Mouse (Mus musculus) heart, postnatal 36 days (tissue): Measurements from ENCODE around the gene Ifitm2. TPM values are rescaled to one million over a fixed set of nuclear protein-coding genes. Genes with fewer than 3 reads are reported as not detected.
A peak's percentile ranks its signal among the peaks of the same experiment; 100 is the strongest.
"Not testable (repeated sequence)": the region's sequence is repeated elsewhere in the genome, so short reads cannot be mapped to it uniquely, and the experiment has no call there.

Source experiments
- DNase-seq, 2 experiments: peaks; one replicate each; pipeline ENCODE4 v3.0.0; 2021 to 2022
- intact Hi-C: fragments of 180-260 bp; cut with DNase I; formaldehyde crosslinking; loops from one replicate; pipeline ENCODE4 v1.15.1; 2025
- total RNA-seq, 2 experiments: library from RNA; stranded (reverse); gene quantifications; 2 replicates each; pipeline ENCODE4 v1.2.3; 2021

The Ifitm2 gene
- total RNA-seq, 2 experiments from 2014 or later, result 111 to 112 TPM

DNA sequence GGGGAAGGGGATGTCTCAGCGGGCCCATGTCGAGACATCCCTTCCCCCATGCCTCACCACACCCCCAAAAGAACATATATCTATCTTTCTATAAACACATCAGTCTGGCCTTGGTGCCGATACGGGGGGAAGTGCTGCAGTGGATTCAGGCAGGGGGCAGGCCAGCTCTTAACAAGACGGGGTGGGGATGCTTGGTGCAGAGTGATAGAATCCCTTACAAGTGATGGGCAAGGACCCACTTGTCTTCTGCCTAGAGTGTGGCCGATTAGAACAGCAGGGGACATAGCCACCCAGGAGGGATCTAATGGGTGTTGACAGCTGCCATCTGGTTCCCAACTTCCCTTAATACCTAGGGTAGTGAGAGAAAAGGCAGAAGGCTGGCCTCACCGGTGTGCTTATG is 15.1 kb upstream of the Ifitm2 start:
- DNase-seq, result no peak

GRCm38 (mm10) chr7:140968710-140969109 is 12.9 kb upstream of the Ifitm2 start:
- intact Hi-C loops, DNase-seq: not testable (repeated sequence)

More for the DNA sequence above, 15.1 kb upstream of the Ifitm2 start:
- intact Hi-C loops, result loop anchor here (2.0 kb wide), 1 partner anchor 30 kb away; the partner anchor contains the start of gene Pgghg

DNA sequence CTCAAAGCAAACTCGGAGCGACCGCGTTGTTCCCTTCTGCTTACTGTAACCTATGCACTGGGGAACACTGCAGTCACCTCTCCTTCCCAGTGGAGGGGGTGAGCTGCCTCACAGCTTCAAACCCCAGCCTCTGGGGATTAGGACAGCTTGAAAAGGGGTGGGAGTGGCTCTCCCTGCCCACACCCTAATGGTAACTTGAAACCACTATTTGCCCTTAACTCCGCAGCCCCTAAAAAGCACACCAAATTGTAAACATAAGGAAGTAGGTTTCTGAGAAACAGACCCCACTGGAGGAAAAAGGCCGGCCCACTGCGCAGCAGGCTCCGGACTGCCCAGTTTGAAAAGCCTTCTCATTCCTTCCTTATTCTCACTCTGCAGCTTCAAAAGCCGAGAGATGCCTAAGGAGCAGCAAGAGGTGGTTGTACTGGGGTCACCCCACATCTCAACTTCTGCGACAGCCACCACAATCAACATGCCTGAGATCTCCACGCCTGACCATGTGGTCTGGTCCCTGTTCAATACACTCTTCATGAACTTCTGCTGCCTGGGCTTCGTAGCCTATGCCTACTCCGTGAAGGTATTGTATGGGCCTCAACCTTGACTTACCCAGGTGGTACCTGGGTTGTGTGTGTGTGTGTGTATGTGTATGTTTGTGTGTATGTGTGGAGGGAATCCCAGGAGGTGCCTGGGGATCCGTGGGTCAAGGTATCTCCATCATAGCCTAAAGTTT is 12.2 kb upstream of the Ifitm2 start:
- intact Hi-C loops, result no loop called here
- DNase-seq, result no peak

DNA sequence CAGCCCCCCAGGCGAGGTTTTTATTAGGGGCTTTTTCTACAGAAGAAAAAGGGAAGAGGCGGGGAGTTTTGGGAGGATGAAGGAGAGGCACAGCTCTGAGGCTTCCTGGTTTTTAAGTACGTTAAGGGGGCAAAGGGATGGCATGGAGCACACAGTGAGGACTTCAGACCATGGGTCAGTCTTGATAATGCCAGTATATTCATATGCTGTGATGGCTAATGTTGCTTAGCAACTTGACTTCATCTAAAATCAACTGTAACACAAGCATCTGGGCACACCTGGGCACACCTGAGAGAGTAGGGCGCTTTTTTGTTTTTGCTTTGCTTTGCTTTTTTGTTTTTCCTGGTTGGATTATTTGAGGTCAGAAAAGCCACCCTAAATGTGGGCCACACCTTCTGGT is 11.1 kb upstream of the Ifitm2 start, which contains the start of gene Ifitm1:
Ifitm1 (plus strand) TSS at position 301 of the 400 bp plus-strand sequence.
- intact Hi-C loops, result no loop called here

GRCm38 (mm10) chr7:140962733-140963132 is 6.9 kb upstream of the Ifitm2 start:
- intact Hi-C loops, result no loop called here
- DNase-seq, result no peak

More for the DNA sequence above, 11.1 kb upstream of the Ifitm2 start, which contains the start of gene Ifitm1:
- DNase-seq, result no peak

- no peak for DNase-seq
- intact Hi-C loops, result no loop called here
Measured at GRCm38 (mm10) chr7:140961416-140961815, 5.6 kb upstream of the Ifitm2 start.

DNA sequence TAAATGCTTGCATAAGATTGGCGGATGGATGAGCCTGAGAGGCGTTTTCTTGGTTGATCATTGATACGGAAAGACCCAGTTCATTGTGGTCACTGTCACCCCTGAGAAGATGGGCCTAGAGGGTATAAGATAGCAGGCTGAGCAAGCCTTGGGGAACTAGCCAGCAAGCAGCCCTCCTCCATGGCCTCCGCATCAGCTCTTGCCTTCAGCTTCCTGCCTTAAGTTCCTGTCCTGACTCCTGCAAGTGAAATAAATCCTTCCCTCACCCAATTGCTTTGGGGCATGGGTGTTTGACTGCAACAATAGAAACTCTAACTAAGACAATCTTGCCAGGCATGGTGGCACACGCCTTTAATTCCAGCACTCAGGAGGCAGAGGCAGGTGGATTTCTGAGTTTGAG is 4.2 kb upstream of the Ifitm2 start:
- intact Hi-C loops, result no loop called here
- no peak for DNase-seq

GRCm38 (mm10) chr7:140959181-140959901 is 3.6 kb upstream of the Ifitm2 start:
- peak; percentile 67 to 68 for DNase-seq
- intact Hi-C loops, result loop anchor here (1.0 to 5.0 kb wide), 4 partner anchors 49 to 213 kb away; partner anchors contain the start of gene Rnh1

- DNase-seq, result no peak
- intact Hi-C loops, result loop anchor here (1.0 to 5.0 kb wide), 2 partner anchors 15 to 216 kb away; partner anchors contain the start of genes Pgghg and Rnh1
Measured at GRCm38 (mm10) chr7:140956556-140956869, 726 bp upstream of the Ifitm2 start.

GRCm38 (mm10) chr7:140955342-140955741 is 445 bp downstream of the Ifitm2 start:
- no peak for DNase-seq
- intact Hi-C loops, result loop anchor here (5.0 kb wide), 1 partner anchor 217 kb away; the partner anchor contains the start of gene Rnh1

- no peak for DNase-seq
- intact Hi-C loops, result loop anchor here (5.0 kb wide), 1 partner anchor 218 kb away; the partner anchor contains the start of gene Rnh1
Measured at GRCm38 (mm10) chr7:140954733-140955071, 1.1 kb downstream of the Ifitm2 start.

- DNase-seq, result no peak
- intact Hi-C loops, result no loop called here
Measured at GRCm38 (mm10) chr7:140953800-140954732, 1.7 kb downstream of the Ifitm2 start.

GRCm38 (mm10) chr7:140953133-140953532 is 2.7 kb downstream of the Ifitm2 start:
- intact Hi-C loops, result no loop called here
- no peak for DNase-seq

- intact Hi-C loops, result no loop called here
- DNase-seq, result no peak
Measured at GRCm38 (mm10) chr7:140952441-140952840, 3.3 kb downstream of the Ifitm2 start.

DNA sequence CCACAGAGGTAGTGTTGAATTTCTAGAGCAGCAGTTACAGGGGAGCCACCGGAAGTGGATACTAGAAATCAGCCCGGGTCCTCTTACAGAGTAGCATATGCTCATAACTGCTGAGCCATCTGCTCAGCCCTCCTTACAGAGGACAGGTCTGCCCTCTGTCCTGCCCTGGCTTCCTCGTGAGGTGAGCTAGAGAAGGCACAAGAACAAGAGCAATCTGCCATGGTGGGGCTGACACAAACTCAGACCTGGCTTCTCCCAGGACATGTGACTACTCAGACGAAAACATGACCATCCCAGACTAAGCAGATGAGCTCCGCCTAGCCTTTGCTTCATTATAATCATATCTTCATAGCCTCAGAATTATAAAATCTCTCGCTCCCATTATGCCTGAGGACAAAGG is 4.0 kb downstream of the Ifitm2 start:
- intact Hi-C loops, result no loop called here
- DNase-seq, result no peak

- intact Hi-C loops, result no loop called here
- peak in 1 of 2 experiments; percentile 48 for DNase-seq
Measured at GRCm38 (mm10) chr7:140951051-140951450, 4.7 kb downstream of the Ifitm2 start.

- no peak for DNase-seq
- intact Hi-C loops, result loop anchor here (10.0 kb wide), 1 partner anchor 515 kb away; the partner anchor contains the start of genes Cd151 and Cracr2b
Measured at GRCm38 (mm10) chr7:140949824-140950530, 5.8 kb downstream of the Ifitm2 start, which contains the start of gene Ifitm5. Gene Ifitm5, minus strand, starts transcription at chr7:140950291.

- DNase-seq, result no peak
- intact Hi-C loops, result loop anchor here (10.0 kb wide), 1 partner anchor 516 kb away; the partner anchor contains the start of genes Cd151 and Cracr2b
Measured at GRCm38 (mm10) chr7:140949255-140949654, 6.5 kb downstream of the Ifitm2 start.

DNA sequence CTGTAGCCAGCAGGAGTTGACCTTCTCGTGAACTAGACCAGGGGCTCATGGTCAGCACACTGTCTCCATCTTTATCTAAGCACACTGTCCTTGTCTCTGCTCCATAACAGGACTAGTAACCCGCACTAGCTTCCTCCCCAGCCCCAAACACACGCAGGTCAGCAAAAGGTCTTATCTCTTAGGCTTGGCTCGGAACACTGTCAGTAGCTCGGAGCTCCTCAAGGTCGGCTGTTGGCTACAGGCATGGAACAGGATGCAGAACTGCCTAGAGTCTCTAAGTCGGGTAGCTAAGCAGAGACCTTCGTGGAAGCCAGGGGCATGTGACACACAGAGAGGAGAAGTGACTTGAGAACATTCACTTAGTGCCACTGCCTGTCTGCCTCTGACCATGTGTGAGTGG is 7.6 kb downstream of the Ifitm2 start:
- intact Hi-C loops, result loop anchor here (10.0 kb wide), 1 partner anchor 517 kb away; the partner anchor contains the start of genes Cd151 and Cracr2b

More for the DNA sequence above, 7.6 kb downstream of the Ifitm2 start:
- DNase-seq, result no peak
